Mouse (Mus musculus): ENCODE measurements around the gene Banp. TPM values are rescaled to one million over a fixed set of nuclear protein-coding genes. Genes with fewer than 3 reads are reported as not detected.

Banp gene
- polyA plus RNA-seq, 1 experiment from 2014 or later, result 43.8 TPM

- no peak for TF ChIP-seq CTCF (IDR thresholded peaks at IDR 0.05; ENCODE audit: low read depth)
- no peak overlapping the region for H3K9ac ChIP-seq
- ATAC-seq (ENCODE audit: insufficient read depth) (peak; percentile 64), DNase-seq (peak; percentile 74)
- H3K36me3 ChIP-seq (ENCODE audit: insufficient read depth), result no peaks in the 10 kb centered on the region
- H3K4me3 ChIP-seq (ENCODE audit: low read depth, low read length), result no peak overlapping the region
- peaks cover 16% of the 10 kb centered on the region for H3K27me3 ChIP-seq (ENCODE audit: insufficient read depth, low read length)
- WGBS, result 24% methylated on average over 9 of the region's 9 CpGs
- H3K4me1 ChIP-seq (ENCODE audit: insufficient read depth), result peaks cover 11% of the 10 kb centered on the region
- H3K27ac ChIP-seq (ENCODE audit: low read depth), result no peak overlapping the region
- H3K4me2 ChIP-seq, result no peak overlapping the region
- no peaks in the 10 kb centered on the region for H3K9me3 ChIP-seq (ENCODE audit: low read depth, low read length)
These were observed 124.9 kb downstream of the Banp start for GRCm38 (mm10) chr8:122074442-122074841.

GRCm38 (mm10) chr8:122074977-122075376 is 125.4 kb downstream of the Banp start:
- no peak overlapping the region for H3K9ac ChIP-seq
- ATAC-seq (ENCODE audit: insufficient read depth) (no peak), DNase-seq (no peak)
- no peak overlapping the region for H3K4me2 ChIP-seq
- peaks cover 11% of the 10 kb centered on the region for H3K4me1 ChIP-seq (ENCODE audit: insufficient read depth)
- WGBS, result 45% methylated on average over 4 of the region's 4 CpGs
- H3K27me3 ChIP-seq (ENCODE audit: insufficient read depth, low read length), result peaks cover 16% of the 10 kb centered on the region
- H3K9me3 ChIP-seq (ENCODE audit: low read depth, low read length), result no peaks in the 10 kb centered on the region
- H3K27ac ChIP-seq (ENCODE audit: low read depth), result no peak overlapping the region
- no peak overlapping the region for H3K4me3 ChIP-seq (ENCODE audit: low read depth, low read length)
- no peaks in the 10 kb centered on the region for H3K36me3 ChIP-seq (ENCODE audit: insufficient read depth)
- peak; percentile 65 for TF ChIP-seq CTCF (IDR thresholded peaks at IDR 0.05; ENCODE audit: low read depth)

- DNase-seq, result peak; percentile 78
- no peak overlapping the region; the same call in 1 of the 2 replicates for H3K27ac ChIP-seq (ENCODE audit: low read depth)
- peak; percentile 24; the same call in 1 of the 2 replicates for ATAC-seq (ENCODE audit: insufficient read depth)
- no peak for TF ChIP-seq CTCF (IDR thresholded peaks at IDR 0.05; ENCODE audit: low read depth)
- H3K9ac ChIP-seq, result no peak overlapping the region
- no peaks in the 10 kb centered on the region for H3K36me3 ChIP-seq (ENCODE audit: insufficient read depth)
- H3K4me3 ChIP-seq (ENCODE audit: low read depth, low read length), result no peak overlapping the region
- peaks cover 14% of the 10 kb centered on the region for H3K27me3 ChIP-seq (ENCODE audit: insufficient read depth, low read length)
- WGBS, result 15% methylated on average over 23 of the region's 23 CpGs
- H3K9me3 ChIP-seq (ENCODE audit: low read depth, low read length), result no peaks in the 10 kb centered on the region
- H3K4me1 ChIP-seq (ENCODE audit: insufficient read depth), result peaks cover 15% of the 10 kb centered on the region
- peak overlapping the region; percentile 12; the same call in 1 of the 2 replicates for H3K4me2 ChIP-seq
These were observed 126.8 kb downstream of the Banp start for GRCm38 (mm10) chr8:122076183-122076842.

- WGBS, result 82% methylated on average over 12 of the region's 12 CpGs
- ATAC-seq (ENCODE audit: insufficient read depth), result no peak
- H3K9me3 ChIP-seq (ENCODE audit: low read depth, low read length), result no peaks in the 10 kb centered on the region
These were observed 128.8 kb downstream of the Banp start for GRCm38 (mm10) chr8:122078321-122078720.

More at GRCm38 (mm10) chr8:122078321-122078720, 128.8 kb downstream of the Banp start:
- no peak overlapping the region for H3K4me3 ChIP-seq (ENCODE audit: low read depth, low read length)
- H3K36me3 ChIP-seq (ENCODE audit: insufficient read depth), result no peaks in the 10 kb centered on the region
- no peak overlapping the region for H3K27ac ChIP-seq (ENCODE audit: low read depth)
- H3K27me3 ChIP-seq (ENCODE audit: insufficient read depth, low read length), result peaks cover 12% of the 10 kb centered on the region
- peaks cover 15% of the 10 kb centered on the region for H3K4me1 ChIP-seq (ENCODE audit: insufficient read depth)
- TF ChIP-seq CTCF (IDR thresholded peaks at IDR 0.05; ENCODE audit: low read depth), result no peak
- H3K9ac ChIP-seq, result no peak overlapping the region
- DNase-seq, result no peak
- no peak overlapping the region for H3K4me2 ChIP-seq

Small RNA genes within 50 kb of the gene (microRNA-seq; reads per million reads assigned to microRNA genes)
- 1.2 reads per million for gene Mir7237 (ENCODE audit: borderline number of aligned reads)

Other genes starting within 250 kb of the Banp start
- gene Jph3, start 220.1 kb upstream of the Banp start, polyA plus RNA-seq (2014; fragmentation: Nextera tagmentation; extraction: Ambion mirVana), result 0.22 and 0.42 TPM in 2 replicates
- 42.2 and 47.7 TPM in 2 replicates for gene Klhdc4, start 120.2 kb upstream of the Banp start, polyA plus RNA-seq (2014; fragmentation: Nextera tagmentation; extraction: Ambion mirVana)
- gene Slc7a5, start 42.1 kb upstream of the Banp start, polyA plus RNA-seq (2014; fragmentation: Nextera tagmentation; extraction: Ambion mirVana), result 27.3 and 28.8 TPM in 2 replicates
- gene Car5a, start 4.8 kb upstream of the Banp start, polyA plus RNA-seq (2014; fragmentation: Nextera tagmentation; extraction: Ambion mirVana), result not detected in 2 replicates

All from lung, embryonic 14.5 days (tissue).